Mouse (Mus musculus) layer of hippocampus, adult 11-12 months (tissue): Measurements from ENCODE around the gene Tap1.
A peak's percentile ranks its signal among the peaks of the same experiment; 100 is the strongest.
"Not testable (repeated sequence)": the region's sequence is repeated elsewhere in the genome, so short reads cannot be mapped to it uniquely, and the experiment has no call there.

ENCODE experiments used
- DNase-seq: peaks from one replicate; pipeline ENCODE4 v3.0.0; 2022; ENCODE audit warnings: low spot score

Tap1 gene

GRCm38 (mm10) chr17:34187261-34187916 is at the start of gene Tap1, which contains the start of gene Psmb9:
Gene Tap1 (plus strand): TSS chr17:34187553.
Gene Psmb9 (minus strand): TSS chr17:34187764.
- DNase-seq = peak; percentile 98

GRCm38 (mm10) chr17:34137601-34138000 is 49.8 kb upstream of the Tap1 start:
- no peak for DNase-seq

DNA sequence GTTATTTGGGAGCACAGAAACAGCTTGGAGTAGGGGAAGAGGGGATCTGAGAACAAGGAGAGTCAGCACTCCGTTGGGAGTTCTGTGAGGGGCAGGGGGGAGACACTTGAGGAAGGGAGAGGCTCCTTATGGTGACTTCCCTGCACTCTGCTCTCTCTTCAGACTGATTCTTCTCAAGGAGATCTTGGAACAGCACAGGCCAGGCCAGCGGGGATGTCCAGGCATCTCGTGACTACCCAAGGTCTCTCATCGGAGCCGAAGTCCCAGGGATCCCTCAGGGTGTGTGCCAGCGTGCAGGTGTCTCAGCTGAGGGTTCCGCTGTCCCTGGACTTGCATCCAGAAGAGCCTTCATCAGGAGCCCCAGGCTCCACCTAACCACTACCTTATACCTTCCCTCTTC is 48.7 kb upstream of the Tap1 start:
- no peak for DNase-seq

GRCm38 (mm10) chr17:34139416-34139815 is 47.9 kb upstream of the Tap1 start:
- DNase-seq = peak; percentile 12

DNA sequence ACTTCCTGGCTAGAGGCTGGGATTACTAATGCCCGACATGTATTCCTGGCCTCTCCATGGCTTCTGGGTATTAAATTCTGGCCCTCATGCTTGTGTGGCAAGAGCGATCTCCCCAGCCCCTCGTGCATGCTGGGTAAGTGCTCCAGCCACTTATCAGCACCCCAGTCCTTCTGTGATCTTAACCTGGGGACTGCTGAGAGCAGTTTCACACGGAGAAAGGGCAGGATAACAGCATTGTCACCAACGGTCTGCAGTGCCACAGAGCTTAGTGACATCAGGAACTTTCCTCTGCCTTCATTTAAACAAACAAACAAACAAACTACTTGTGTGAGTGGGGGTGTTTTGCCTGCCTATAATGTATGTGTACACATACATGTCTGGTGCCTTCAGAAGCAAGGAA is 47.1 kb upstream of the Tap1 start:
- DNase-seq = no peak

DNA sequence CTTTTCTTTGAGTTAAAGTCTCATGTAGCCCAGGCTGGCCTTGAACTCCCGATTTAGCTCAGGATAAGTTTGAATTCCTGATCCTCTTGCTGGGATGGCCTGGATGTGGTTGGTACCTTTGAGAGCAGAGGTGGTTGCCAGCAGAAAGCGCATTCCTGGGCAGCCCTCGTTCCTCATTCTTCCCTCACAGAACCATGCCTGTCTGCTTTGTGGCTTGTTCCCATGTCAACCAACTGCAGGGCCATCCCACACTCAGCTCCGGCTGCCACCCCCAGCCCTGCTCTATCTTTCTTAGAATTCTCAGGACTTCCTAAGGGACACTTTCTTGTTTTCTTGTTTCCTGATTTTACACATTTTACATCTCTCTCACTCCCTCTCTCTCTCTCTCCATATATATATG is 45.9 kb upstream of the Tap1 start:
- DNase-seq = peak; percentile 62

GRCm38 (mm10) chr17:34142456-34143010 is 44.8 kb upstream of the Tap1 start:
- peak; percentile 14 for DNase-seq

DNA sequence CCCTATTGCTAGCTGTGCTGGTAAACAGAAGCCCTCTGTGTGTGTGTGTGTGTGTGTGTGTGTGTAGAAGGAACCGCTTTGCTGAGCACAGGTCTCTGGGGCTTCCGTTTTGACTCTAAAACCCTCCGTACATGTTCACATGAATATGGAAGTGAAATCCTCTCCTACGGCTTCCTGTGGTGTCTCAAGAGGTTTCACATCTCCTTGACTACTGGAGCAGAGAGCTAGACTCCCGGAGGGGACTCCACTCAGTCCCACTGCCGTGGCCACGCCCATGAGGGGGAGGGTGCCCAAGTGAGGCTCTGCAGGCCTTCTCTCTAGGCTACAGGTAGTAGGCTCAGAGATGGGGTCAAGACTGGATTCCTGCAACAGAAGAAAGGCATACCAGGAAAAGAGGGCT is 44.3 kb upstream of the Tap1 start, which contains the start of gene H2-DMb2:
H2-DMb2 (plus strand) TSS at position 275 of the 400 bp plus-strand sequence.
- DNase-seq = peak; percentile 69

- no peak for DNase-seq
These were observed 43.9 kb upstream of the Tap1 start for GRCm38 (mm10) chr17:34143461-34143860.

DNA sequence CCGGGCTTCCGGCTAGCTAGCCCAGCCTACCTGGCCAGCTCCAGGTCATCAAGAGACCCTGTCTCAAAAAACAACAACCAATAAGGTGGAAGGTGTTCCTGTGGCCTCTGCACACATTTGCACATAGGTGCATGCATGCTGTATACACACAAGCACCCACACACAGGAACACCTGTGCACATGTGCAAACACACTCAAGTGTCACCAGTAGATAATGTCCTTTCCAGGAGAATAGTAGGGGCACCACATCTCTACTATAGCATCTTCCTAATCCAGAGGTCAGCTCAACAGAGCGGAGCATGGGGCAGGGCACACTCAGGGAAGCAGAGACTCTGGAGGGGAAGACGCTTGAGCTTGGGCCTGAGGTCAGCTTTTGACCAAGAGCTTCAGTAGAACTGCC is 43.1 kb upstream of the Tap1 start:
- not testable (repeated sequence) for DNase-seq

- no peak for DNase-seq
These were observed 42.4 kb upstream of the Tap1 start for GRCm38 (mm10) chr17:34144960-34145371.

DNA sequence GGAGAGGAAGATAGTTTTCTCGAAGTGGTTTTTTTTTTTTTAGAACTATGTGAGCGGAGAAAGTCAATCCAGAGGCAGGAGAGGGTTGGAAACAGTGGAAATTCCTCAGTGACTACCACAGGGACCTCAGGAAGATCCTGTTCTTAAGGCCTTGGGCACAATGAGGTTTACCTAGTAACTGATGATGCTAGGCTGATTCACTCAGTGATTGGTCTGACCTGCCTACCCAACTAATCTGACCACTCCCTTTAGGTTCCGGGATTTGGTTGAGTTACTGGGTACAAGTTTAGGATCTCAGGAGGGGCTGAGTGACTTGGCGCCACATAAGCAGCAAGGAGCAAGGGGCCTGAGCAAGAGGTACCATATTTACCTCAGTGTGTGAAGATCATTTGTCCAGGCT is 34.4 kb upstream of the Tap1 start, which contains the start of gene H2-DMb1:
H2-DMb1 (plus strand) TSS at position 150 of the 400 bp plus-strand sequence.
- DNase-seq = peak; percentile 78

DNA sequence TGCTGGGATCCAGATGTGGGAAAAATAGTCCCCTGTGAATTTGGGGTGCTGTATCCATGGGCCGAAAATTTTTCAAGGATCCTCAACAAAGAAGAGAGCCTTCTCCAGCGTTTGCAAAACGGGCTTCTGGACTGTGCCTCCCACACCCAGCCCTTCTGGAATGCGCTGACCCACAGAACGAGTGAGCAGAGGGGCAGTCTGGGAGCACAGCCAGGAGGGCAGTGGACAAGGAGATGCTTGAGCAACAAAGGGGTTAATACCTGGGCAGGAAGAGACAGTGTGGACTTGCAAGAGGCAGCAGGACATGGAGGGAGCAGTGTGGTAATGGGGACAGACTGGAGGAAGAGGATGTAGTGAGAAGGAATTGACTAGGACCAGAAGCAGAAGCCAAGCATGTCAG is 31.8 kb upstream of the Tap1 start:
- no peak for DNase-seq

GRCm38 (mm10) chr17:34164202-34164895 is 23.0 kb upstream of the Tap1 start:
- no peak for DNase-seq

DNA sequence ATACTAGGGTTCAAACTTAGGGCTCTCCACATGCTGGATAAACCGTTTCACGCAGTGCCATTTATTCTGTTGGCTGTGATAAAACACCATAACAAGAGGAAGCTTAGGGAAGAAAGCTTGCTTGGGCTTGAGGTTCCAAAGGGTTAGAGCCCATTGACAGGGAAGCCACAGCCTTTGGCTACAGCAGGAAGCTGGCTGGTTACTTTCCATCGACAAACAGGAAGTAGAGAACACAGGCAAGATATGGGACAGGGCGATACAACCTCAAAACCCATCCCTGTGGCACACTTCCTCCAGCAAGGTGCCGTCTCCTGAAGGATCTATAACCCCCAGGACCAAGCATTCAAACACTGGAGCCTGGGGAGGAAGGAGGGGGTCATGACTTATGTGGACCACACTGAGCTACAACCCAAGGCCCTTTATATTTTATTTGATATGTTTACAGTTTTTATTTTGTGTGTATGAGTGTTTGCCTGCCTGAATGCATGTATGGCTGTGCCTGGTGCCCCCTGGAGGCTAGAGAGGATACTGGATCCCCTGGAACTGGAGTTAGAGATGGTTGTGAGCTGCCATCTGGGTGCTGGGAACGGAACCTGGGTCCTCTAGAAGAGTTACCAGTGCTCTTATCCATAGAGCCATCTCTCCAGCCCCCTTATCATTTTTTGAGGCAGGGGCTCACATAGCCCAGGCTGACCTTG is 22.2 kb upstream of the Tap1 start:
- DNase-seq = no peak

GRCm38 (mm10) chr17:34169279-34169678 is 18.1 kb upstream of the Tap1 start:
- DNase-seq = peak; percentile 45

DNA sequence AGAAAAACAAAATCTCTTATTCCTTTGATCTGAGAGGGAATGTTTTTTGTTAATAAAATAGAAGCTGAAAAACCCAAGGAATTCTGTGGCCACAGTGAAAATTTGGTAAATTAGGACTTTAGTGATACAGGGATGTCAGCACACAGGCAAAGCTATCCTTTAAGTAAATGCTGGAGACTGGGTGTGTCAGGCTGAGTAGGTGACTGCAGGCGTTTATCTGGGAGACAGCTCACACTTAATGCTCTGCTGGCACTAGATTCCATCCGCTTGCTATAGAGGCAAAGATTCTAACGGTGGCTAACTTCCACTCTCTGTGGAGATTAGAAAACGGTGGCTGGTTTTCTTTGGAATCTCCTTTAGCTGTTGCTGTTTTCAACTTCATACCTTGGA is 16.9 kb upstream of the Tap1 start:
- DNase-seq = no peak

DNA sequence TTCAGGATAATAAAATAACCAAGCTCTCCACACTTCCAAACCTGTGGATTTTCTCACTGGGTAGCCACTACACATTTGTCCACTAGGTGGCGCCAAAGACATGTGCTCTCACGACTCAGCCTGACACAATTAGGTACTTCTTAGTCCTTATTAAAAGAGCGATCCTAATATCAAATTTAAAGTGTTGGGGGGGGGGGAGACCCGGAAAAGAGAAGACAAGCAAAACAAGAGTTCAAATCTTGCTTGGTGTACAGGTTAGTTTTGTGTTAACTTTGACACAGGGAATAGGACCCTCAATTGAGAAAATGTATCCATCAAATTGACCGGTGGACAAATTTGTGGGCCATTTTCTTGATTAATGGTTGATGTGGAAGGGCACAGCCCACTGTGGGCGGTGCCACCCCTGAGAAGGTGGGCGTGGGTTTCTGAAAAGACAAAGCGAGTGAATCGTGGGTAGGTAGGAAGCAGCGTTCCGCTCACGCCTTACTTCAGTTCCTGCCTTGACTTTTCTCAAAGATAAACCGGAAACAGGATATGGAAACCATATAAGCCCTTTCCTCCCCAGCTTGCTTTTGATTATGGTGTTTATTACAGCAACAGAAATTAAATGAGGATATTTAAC is 16.4 kb upstream of the Tap1 start:
- DNase-seq = peak; percentile 90

GRCm38 (mm10) chr17:34172528-34172927 is 14.8 kb upstream of the Tap1 start:
- DNase-seq = no peak

DNA sequence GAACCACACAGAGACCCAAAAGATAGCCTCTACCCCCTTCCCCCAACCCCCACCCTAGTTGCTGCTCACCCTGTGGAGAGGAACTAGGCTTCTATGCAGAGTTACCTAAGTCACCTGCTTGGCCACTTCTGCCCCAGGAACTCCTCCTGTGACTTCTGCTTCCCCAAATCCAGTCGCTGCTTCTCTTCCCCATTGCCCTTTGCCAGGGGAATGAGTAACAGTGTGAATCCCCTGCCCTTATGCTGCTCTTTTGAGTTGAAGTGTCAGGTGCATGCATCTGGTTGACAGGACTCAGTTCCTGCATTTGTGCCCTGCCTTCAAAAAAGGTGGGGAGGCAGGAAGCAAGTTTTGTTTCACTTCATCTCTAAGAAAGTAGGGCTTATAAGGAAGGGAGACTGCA is 13.3 kb upstream of the Tap1 start:
- no peak for DNase-seq

DNA sequence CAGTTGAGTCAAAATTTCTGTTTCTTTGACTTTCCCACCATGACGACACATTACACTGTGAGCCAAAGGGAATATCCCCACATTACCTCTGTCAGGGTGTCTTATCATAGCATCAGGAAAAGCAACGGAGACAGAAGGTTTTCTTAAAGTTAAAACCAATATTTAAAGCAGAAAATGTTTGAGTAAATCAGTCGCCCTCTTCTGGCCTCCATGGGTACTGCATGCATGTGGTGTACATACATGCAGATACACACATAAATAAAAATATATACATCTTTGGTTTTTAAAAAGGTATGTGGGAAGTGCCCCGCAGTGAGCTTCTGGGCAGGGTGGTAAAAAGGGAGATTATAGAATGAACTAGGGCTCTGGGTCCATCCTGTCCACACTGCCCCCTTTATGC is 10.2 kb upstream of the Tap1 start:
- DNase-seq = no peak

GRCm38 (mm10) chr17:34179019-34179418 is 8.3 kb upstream of the Tap1 start:
- no peak for DNase-seq
